Mouse (Mus musculus) limb, embryonic 14.5 days (tissue): ENCODE data around the gene Mzt1. TPM values are rescaled to one million over a fixed set of nuclear protein-coding genes. Genes with fewer than 3 reads are reported as not detected.
A peak's percentile ranks its signal among the peaks of the same experiment; 100 is the strongest.

Experiments used
- ATAC-seq: fragments of 200-750 bp; cut with Nextera tagmentation; 2 replicates; pipeline ENCODE4 v1.8.0; 2017; ENCODE audit warnings: low read depth, moderate number of reproducible peaks, moderate TSS enrichment; ENCODE audit not compliant: low FRiP score
- DNase-seq: peaks from one replicate; pipeline ENCODE4 v3.0.0-alpha.2; 2015; ENCODE audit warnings: low spot score
- H3K27ac ChIP-seq: fragments of 300-500 bp; sonication (generic); replicated peaks from 2 replicates; pipeline ENCODE4 v1.5.1; 2014; ENCODE audit warnings: low read depth, mild to moderate bottlenecking, low read length, moderate library complexity, mixed read lengths
- H3K27me3 ChIP-seq: fragments of 300-500 bp; sonication (generic); 2 replicates; pipeline ENCODE4 v1.6.1; 2014; ENCODE audit warnings: low read length, mixed read lengths; ENCODE audit not compliant: control insufficient read depth, insufficient read depth
- H3K36me3 ChIP-seq: fragments of 300-500 bp; sonication (generic); 2 replicates; pipeline ENCODE4 v1.6.1; 2014; ENCODE audit warnings: mild to moderate bottlenecking, low read length, moderate library complexity, mixed read lengths; ENCODE audit not compliant: control insufficient read depth, insufficient read depth
- H3K4me1 ChIP-seq: fragments of 300-500 bp; sonication (generic); 2 replicates; pipeline ENCODE4 v1.6.1; 2014; ENCODE audit warnings: antibody characterized with exemption, low read length, mixed read lengths; ENCODE audit not compliant: control insufficient read depth, insufficient read depth
- H3K4me2 ChIP-seq: fragments of 300-500 bp; sonication (generic); replicated peaks from 2 replicates; pipeline ENCODE4 v1.6.1; 2014; ENCODE audit warnings: low read depth, mild to moderate bottlenecking, low read length, moderate library complexity; ENCODE audit not compliant: severe bottlenecking
- H3K4me3 ChIP-seq: fragments of 300-500 bp; sonication (generic); replicated peaks from 2 replicates; pipeline ENCODE4 v1.5.1; 2014; ENCODE audit warnings: low read length
- H3K9ac ChIP-seq: fragments of 300-500 bp; sonication (generic); 2 replicates; pipeline ENCODE4 v1.6.1; 2014; ENCODE audit warnings: mild to moderate bottlenecking, low read depth, low read length, moderate library complexity; ENCODE audit not compliant: severe bottlenecking
- H3K9me3 ChIP-seq: fragments of 300-500 bp; sonication (generic); 2 replicates; pipeline ENCODE4 v1.6.1; 2016; ENCODE audit warnings: low read length; ENCODE audit not compliant: control insufficient read depth
- POLR2A ChIP-seq: fragments of 200-500 bp; IDR thresholded peaks from 2 replicates; pipeline ENCODE4 v1.8.0; 2012; ENCODE audit warnings: inconsistent platforms, mild to moderate bottlenecking, moderate library complexity, borderline replicate concordance; ENCODE audit not compliant: insufficient read depth, insufficient read length; ENCODE audit errors: extremely low read depth
- WGBS: fragments of 180-500 bp; shearing (Covaris S2); extraction: QIAGEN DNeasy Blood & Tissue Kit; methylation state at CpG from one replicate; pipeline ENCODE4 v1.1.7; 2014; 5-methylcytosine and 5-hydroxymethylcytosine counted together
- polyA plus RNA-seq, 2 experiments: library from polyadenylated mRNA; depleted of rRNA in 1 of 2; stranded (reverse) in 1 of 2; unstranded in 1 of 2; fragments of >200 nt; fragmentation: Nextera tagmentation in 1 of 2; extraction: Ambion mirVana in 1 of 2; gene quantifications; 2 replicates each; pipeline versions ENCODE4 v1.2.1 to v1.2.3; 2012 to 2014

Gene Mzt1
- polyA plus RNA-seq, 2 experiments = 44.3 to 56.0 TPM

DNA sequence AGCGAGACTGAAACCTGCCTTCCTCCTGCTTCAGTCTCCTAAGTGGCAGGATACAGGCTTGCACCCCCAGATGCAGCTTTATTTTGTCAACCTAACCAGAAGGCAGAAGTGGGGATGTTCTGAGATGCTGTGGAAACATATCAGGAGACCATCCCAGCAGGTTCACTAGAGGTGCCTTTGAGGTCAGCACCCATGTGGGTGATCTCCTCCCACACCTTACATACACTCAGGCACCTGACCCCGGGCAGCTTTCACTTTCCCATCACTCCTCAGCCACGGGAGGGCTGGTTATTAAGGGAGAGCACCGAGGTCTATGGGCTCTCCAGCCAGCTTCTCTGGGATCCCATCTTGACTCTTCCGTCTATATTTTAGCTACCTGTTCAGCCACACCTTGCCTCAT lies 13.3 kb downstream of the Mzt1 start:
- Histone ChIP-seq H3K4me3 (no peak overlapping the region), H3K9ac (no peak overlapping the region), H3K36me3 (peaks cover 18% of the 10 kb centered on the region), H3K9me3 (no peaks in the 10 kb centered on the region), H3K4me2 (no peak overlapping the region), H3K27ac (no peak overlapping the region), H3K27me3 (no peaks in the 10 kb centered on the region), H3K4me1 (no peaks in the 10 kb centered on the region)
- ATAC-seq (no peak), DNase-seq (no peak)
- WGBS = 80% methylated on average over 5 of the region's 5 CpGs
- TF ChIP-seq POLR2A = no peak

DNA sequence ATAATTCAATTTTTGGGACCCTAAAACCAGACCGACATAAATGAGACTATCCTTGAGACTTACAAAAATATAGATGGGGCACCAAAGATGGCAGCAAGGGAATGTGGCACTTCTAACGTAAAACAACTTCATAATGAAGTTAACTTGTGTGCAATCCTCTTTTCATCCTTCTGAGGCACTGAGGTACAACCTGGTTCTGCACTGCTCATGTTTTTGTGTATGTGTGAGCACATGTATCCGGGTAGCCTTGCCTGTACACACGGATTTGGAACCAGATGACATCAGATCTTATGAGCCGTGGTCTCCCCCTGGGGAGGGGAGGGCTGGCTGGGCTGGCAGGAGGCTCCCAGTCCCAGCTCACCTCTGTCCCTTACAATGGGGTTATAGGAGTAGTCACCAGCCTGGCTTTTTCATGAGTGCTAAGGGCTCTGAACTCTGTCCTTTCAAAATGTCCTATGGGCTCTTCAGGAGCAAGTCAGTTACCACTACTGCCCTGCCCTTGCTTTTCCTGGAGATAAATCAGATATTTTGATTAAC lies 14.5 kb downstream of the Mzt1 start:
- Histone ChIP-seq H3K4me2 (no peak overlapping the region), H3K4me1 (no peaks in the 10 kb centered on the region), H3K27me3 (no peaks in the 10 kb centered on the region), H3K36me3 (peaks cover 15% of the 10 kb centered on the region), H3K9me3 (no peaks in the 10 kb centered on the region), H3K4me3 (no peak overlapping the region), H3K9ac (no peak overlapping the region), H3K27ac (no peak overlapping the region)
- DNase-seq (no peak), ATAC-seq (peak; percentile 45; the same call in 1 of the 2 replicates)
- no peak for TF ChIP-seq POLR2A
- WGBS = 85% methylated on average over 5 of the region's 5 CpGs

DNA sequence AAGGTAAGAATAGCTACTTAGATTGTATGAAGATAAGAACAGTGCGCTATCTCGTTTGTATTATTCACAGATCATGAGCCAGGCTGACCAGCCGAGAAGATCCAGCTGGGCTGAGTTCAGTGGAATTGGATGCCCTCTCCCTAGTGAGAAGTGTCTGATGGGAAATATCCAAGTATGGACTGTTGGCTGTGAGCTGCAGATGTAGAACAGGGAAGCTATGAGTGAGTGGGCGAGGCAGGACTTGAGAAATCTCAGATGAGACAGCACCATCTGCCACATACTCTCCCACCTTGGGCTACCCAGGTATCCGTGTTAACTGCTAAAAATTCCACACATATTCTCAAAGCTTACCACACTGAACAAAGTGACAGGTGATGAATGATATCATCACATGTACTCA lies 15.9 kb downstream of the Mzt1 start:
- Histone ChIP-seq H3K9ac (no peak overlapping the region), H3K36me3 (0 out of 2 replicates have a peak, but pooled peaks cover 8% of the 10 kb centered on the region), H3K27ac (no peak overlapping the region), H3K4me2 (no peak overlapping the region), H3K4me1 (no peaks in the 10 kb centered on the region), H3K9me3 (no peaks in the 10 kb centered on the region), H3K4me3 (no peak overlapping the region), H3K27me3 (no peaks in the 10 kb centered on the region)
- DNase-seq = no peak
- no peak for TF ChIP-seq POLR2A
- WGBS = 82% methylated on average over 5 of the region's 5 CpGs
- ATAC-seq = no peak

DNA sequence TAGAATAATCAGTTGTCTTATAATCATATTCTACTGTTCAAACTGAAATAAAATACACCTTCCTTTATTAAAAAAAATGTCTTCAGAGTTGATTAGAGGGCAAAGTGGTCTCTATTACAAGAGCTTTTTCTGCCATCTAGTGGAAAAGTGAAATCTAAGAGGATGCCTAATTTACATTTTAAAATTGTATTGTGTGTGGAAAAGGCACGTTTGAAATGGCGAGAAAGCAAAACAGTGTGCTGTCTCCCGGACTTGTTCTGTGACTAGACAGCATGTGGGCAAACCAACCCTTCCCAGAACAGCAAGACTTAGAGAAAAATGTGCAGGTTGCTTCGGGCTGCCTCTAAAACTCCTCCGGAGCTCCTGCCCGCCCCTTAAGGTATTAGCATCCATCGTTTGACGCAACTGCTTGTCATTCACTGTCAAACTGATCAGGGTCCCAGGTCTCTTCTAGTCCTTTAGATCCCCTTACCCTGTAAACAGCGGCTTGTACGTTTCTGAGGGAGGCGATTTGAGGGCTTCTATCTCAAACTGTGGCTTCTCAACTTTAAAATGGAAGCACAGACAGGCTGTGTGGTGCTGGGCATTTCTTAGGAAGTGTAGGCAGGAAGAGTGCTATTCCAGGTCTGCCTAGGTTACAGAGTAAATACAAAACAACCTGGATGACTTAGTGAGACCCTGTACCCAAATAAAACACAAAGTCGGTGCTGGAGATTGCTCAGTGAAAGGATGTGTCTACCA lies 23.4 kb downstream of the Mzt1 start:
- no peak overlapping the region; the same call in 1 of the 2 replicates for H3K4me3 ChIP-seq
- H3K9me3 ChIP-seq = no peaks in the 10 kb centered on the region
- DNase-seq (peak; percentile 69), ATAC-seq (no peak)
- 46% methylated on average over 12 of the region's 12 CpGs for WGBS
- no peak for TF ChIP-seq POLR2A
- H3K36me3 ChIP-seq = no peaks in the 10 kb centered on the region
- H3K9ac ChIP-seq = peak overlapping the region; percentile 40; the same call in 1 of the 2 replicates
- no peak overlapping the region for H3K27ac ChIP-seq
- H3K4me2 ChIP-seq = peak overlapping the region; percentile 44
- H3K27me3 ChIP-seq = no peaks in the 10 kb centered on the region
- no peaks in the 10 kb centered on the region for H3K4me1 ChIP-seq

DNA sequence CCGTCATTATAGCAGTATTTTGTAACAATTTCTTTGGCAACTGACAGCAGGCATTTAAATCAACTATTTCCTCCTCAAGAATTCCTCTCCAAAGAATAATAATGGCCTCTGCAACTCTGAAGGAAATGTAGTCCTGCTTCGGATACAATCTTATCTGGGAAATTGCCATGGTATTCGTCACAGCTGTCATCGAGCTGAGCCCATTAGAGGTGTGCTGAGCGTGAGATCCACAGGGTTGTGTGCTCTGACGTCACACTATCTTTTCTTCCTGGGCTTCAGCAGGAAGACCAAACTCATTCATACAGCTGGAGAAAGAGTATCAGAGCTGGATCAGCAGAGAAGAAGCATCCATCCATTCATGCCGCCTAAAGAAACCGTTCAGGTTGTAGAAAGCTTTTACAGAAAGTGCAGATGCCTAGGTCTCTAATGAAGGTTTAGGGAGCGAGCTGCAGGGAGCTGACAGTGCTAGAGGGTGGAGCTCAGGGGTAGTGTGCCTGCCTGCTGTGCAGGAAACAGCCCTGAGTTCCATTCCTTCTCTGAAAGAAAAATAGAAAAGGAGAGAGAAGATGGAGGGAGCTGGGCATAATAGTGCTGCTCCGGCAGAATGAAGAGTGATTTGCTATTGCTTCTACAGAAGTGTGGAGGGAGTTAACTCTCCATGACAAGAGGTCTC lies 26.7 kb downstream of the Mzt1 start:
- DNase-seq = no peak
- H3K36me3 ChIP-seq = no peaks in the 10 kb centered on the region
- no peaks in the 10 kb centered on the region for H3K27me3 ChIP-seq
- H3K4me3 ChIP-seq = no peak overlapping the region
- no peak for TF ChIP-seq POLR2A
- no peak overlapping the region for H3K27ac ChIP-seq
- no peak overlapping the region for H3K9ac ChIP-seq
- 51% methylated on average over 10 of the region's 10 CpGs for WGBS
- no peaks in the 10 kb centered on the region for H3K9me3 ChIP-seq
- H3K4me2 ChIP-seq = no peak overlapping the region
- ATAC-seq = no peak
- H3K4me1 ChIP-seq = no peaks in the 10 kb centered on the region; the same call in 1 of the 2 replicates
